Comparison of ENCODE assay signal across 12 mouse cellular contexts in genomic region chr15:25916252-25916651, GRCm38 (mm10).
A peak's percentile ranks its signal among the peaks of the same experiment; 100 is the strongest.
DNase-seq lines count a peak whose midpoint lies in the region; ATAC-seq and TF ChIP-seq lines count a peak whose summit lies in the region.
"Had no signal": no experiment of that assay in that cellular context is flagged by ENCODE, and none has a peak within 500 bp of the region (broad histone marks: within the 10 kb centered on the region; RNA-seq: fewer than 3 reads in every experiment).

No protein-coding gene starts in this region.

- no peak for ATAC-seq in forebrain, embryonic 14.5 days
- no peak for ATAC-seq in forebrain, embryonic 11.5 days (replicated peaks; ENCODE audit: low FRiP score)
- ATAC-seq in heart, postnatal 0 days (ENCODE audit: insufficient read depth, low read depth), result no peak
- ATAC-seq in megakaryocyte progenitor cell, adult 5-6 weeks (replicated peaks; ENCODE audit: poor library complexity), result peak; percentile 26
- ATAC-seq: intestine, embryonic 15.5 days had no signal

- H3K79me2 ChIP-seq in C2C12 (ENCODE audit: control insufficient read depth, insufficient read depth), result peaks cover 33% of the 10 kb centered on the region

- TF ChIP-seq EP300 in heart, postnatal 0 days (IDR thresholded peaks at IDR 0.05; ENCODE audit: low read depth), result no peak

- H3ac ChIP-seq in C2C12 (ENCODE audit: control insufficient read depth, insufficient read length, low read depth), result no peak overlapping the region

- H3K4me1 ChIP-seq in forebrain, embryonic 14.5 days (ENCODE audit: control insufficient read depth, insufficient read depth, low read length), result no peaks in the 10 kb centered on the region; the same call in 1 of the 2 replicates
- H3K4me1 ChIP-seq in forebrain, embryonic 11.5 days (replicated peaks; ENCODE audit: control insufficient read depth, insufficient read depth, low read length), result no peaks in the 10 kb centered on the region
- H3K4me1 ChIP-seq in heart, postnatal 0 days (ENCODE audit: control insufficient read depth, insufficient read depth), result peaks cover 51% of the 10 kb centered on the region
- H3K4me1 ChIP-seq: intestine, embryonic 15.5 days had no signal

- H3K27me3 ChIP-seq in forebrain, embryonic 14.5 days (replicated peaks; ENCODE audit: control insufficient read depth, insufficient read depth, low read length), result no peaks in the 10 kb centered on the region
- H3K27me3 ChIP-seq in forebrain, embryonic 11.5 days (ENCODE audit: control insufficient read depth, insufficient read depth, low read length), result no peaks in the 10 kb centered on the region
- H3K27me3 ChIP-seq in heart, postnatal 0 days (ENCODE audit: control insufficient read depth, insufficient read depth, low read length), result no peaks in the 10 kb centered on the region
- no peaks in the 10 kb centered on the region for H3K27me3 ChIP-seq in C2C12 (ENCODE audit: control insufficient read depth, insufficient read depth, insufficient read length)
- H3K27me3 ChIP-seq: intestine, embryonic 15.5 days; liver, embryonic 13.5 days had no signal

- no peak overlapping the region for H3K4me2 ChIP-seq in forebrain, embryonic 14.5 days (ENCODE audit: low read length)
- H3K4me2 ChIP-seq in forebrain, embryonic 11.5 days (ENCODE audit: low read depth, low read length, severe bottlenecking), result no peak overlapping the region
- no peak overlapping the region for H3K4me2 ChIP-seq in heart, postnatal 0 days (ENCODE audit: low read depth, low read length)
- H3K4me2 ChIP-seq: intestine, embryonic 15.5 days; liver, embryonic 13.5 days had no signal

- no peak overlapping the region for H3K9ac ChIP-seq in forebrain, embryonic 14.5 days (ENCODE audit: low read length)
- no peak overlapping the region for H3K9ac ChIP-seq in forebrain, embryonic 11.5 days (ENCODE audit: low read length)
- H3K9ac ChIP-seq in heart, postnatal 0 days (replicated peaks; ENCODE audit: low read depth, low read length), result no peak overlapping the region
- H3K9ac ChIP-seq: intestine, embryonic 15.5 days; liver, embryonic 13.5 days had no signal

- TF ChIP-seq CTCF in heart, postnatal 0 days (IDR thresholded peaks at IDR 0.05; ENCODE audit: low read depth), result no peak
- no peak for TF ChIP-seq CTCF in C2C12 (IDR thresholded peaks at IDR 0.05; ENCODE audit: control insufficient read depth, insufficient read depth, insufficient read length)

- 0 out of 2 replicates have a peak overlapping the region, but pooled peaks have one; percentile 4 for H3K27ac ChIP-seq in forebrain, embryonic 14.5 days (ENCODE audit: low read depth, low read length)
- H3K27ac ChIP-seq in forebrain, embryonic 11.5 days (ENCODE audit: low read depth, low read length), result no peak overlapping the region
- peak overlapping the region; percentile 89; the same call in 1 of the 2 replicates for H3K27ac ChIP-seq in heart, postnatal 0 days (ENCODE audit: low read depth)
- H3K27ac ChIP-seq: intestine, embryonic 15.5 days; liver, embryonic 13.5 days; stomach, postnatal 0 days had no signal

- no peaks in the 10 kb centered on the region for H3K36me3 ChIP-seq in forebrain, embryonic 14.5 days (ENCODE audit: control insufficient read depth, insufficient read depth, low read length)
- H3K36me3 ChIP-seq in forebrain, embryonic 11.5 days (ENCODE audit: control insufficient read depth, insufficient read depth, low read length), result no peaks in the 10 kb centered on the region
- no peaks in the 10 kb centered on the region for H3K36me3 ChIP-seq in heart, postnatal 0 days (replicated peaks; ENCODE audit: control insufficient read depth, insufficient read depth, low read length)
- no peaks in the 10 kb centered on the region for H3K36me3 ChIP-seq in C2C12 (ENCODE audit: control insufficient read depth, insufficient read depth)
- H3K36me3 ChIP-seq: intestine, embryonic 15.5 days; liver, embryonic 13.5 days had no signal

- peaks cover 11% of the 10 kb centered on the region for H3K79me3 ChIP-seq in C2C12 (ENCODE audit: low read depth)

- no peaks in the 10 kb centered on the region for H3K9me3 ChIP-seq in forebrain, embryonic 14.5 days (replicated peaks; ENCODE audit: control insufficient read depth, low read length)
- no peaks in the 10 kb centered on the region for H3K9me3 ChIP-seq in forebrain, embryonic 11.5 days (ENCODE audit: control insufficient read depth, low read length)
- H3K9me3 ChIP-seq in heart, postnatal 0 days (replicated peaks; ENCODE audit: control insufficient read depth, low read length), result no peaks in the 10 kb centered on the region
- H3K9me3 ChIP-seq: intestine, embryonic 15.5 days; liver, embryonic 13.5 days had no signal

- WGBS in forebrain, embryonic 14.5 days, result 77% methylated on average over 2 of the region's 2 CpGs
- WGBS in forebrain, embryonic 11.5 days, result 70% methylated on average over 2 of the region's 2 CpGs
- 66% methylated on average over 2 of the region's 2 CpGs for WGBS in heart, postnatal 0 days

- DNase-seq in forebrain, embryonic 14.5 days (ENCODE audit: low spot score), result no peak
- no peak for DNase-seq in forebrain, embryonic 11.5 days (ENCODE audit: low spot score)
- DNase-seq in heart, postnatal 0 days (ENCODE audit: low spot score), result no peak
- DNase-seq in heart, adult 18-20 months, result no peak
- DNase-seq in urinary bladder, postnatal 36 days (ENCODE audit: low spot score in 2 of 2), result no peak
- no peak for DNase-seq in liver
- DNase-seq: liver, embryonic 13.5 days; lung, postnatal 36 days had no signal

- no peak overlapping the region for H3K4me3 ChIP-seq in forebrain, embryonic 14.5 days (ENCODE audit: low read depth, low read length)
- no peak overlapping the region for H3K4me3 ChIP-seq in forebrain, embryonic 11.5 days (ENCODE audit: low read depth, low read length)
- H3K4me3 ChIP-seq in heart, postnatal 0 days (ENCODE audit: low read depth, low read length), result no peak overlapping the region
- no peak overlapping the region for H3K4me3 ChIP-seq in C2C12 (ENCODE audit: insufficient read depth, poor library complexity, severe bottlenecking)
- H3K4me3 ChIP-seq: intestine, embryonic 15.5 days; liver, embryonic 13.5 days had no signal

TF ChIP-seq in C2C12, 6 proteins besides CTCF, POLR2A, EP300 and RAD21:
- TF ChIP-seq CEBPB (IDR thresholded peaks at IDR 0.05; ENCODE audit: low read depth) (no peak), USF1 (IDR thresholded peaks at IDR 0.05; ENCODE audit: low read depth) (peak; percentile 86), FOSL1 (IDR thresholded peaks at IDR 0.05; ENCODE audit: insufficient read depth, low read length, poor library complexity, severe bottlenecking) (peak; percentile 93), MAX (IDR thresholded peaks at IDR 0.05) (peak; percentile 99), MYOD1 (IDR thresholded peaks at IDR 0.05; ENCODE audit: control insufficient read depth, insufficient read length, low read depth) (peak; percentile 74)
